Comparison of ENCODE assay signal across 23 mouse cellular contexts in the genomic region with DNA sequence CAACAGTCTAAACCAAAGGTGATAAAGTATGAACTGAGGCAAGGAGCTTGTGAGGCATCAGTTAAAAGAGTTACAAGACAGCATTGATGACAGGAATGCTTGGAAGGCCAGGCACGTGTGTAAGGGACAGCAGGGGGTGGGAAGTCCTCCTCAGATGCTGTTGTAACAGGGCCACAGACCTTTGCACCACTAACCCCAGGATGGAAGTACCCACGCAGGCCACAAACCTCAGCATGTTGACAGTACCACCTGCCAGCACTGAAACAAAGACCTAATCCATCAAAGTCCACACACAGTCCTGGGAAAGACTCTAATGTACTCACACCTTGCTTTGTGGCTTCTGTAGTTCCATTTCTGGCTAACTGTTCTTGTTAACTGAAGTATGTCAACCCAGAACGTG. TPM values are rescaled to one million over a fixed set of nuclear protein-coding genes. Genes with fewer than 3 reads are reported as not detected.
DNase-seq lines count a peak whose midpoint lies in the region; ATAC-seq and TF ChIP-seq lines count a peak whose summit lies in the region.
"Had no signal": no experiment of that assay in that cellular context is flagged by ENCODE, and none has a peak within 500 bp of the region (broad histone marks: within the 10 kb centered on the region; RNA-seq: fewer than 3 reads in every experiment).

No protein-coding gene starts in this region.

- 11% methylated on average over 3 of the region's 3 CpGs for WGBS in liver, adult 2 months
- WGBS in liver, embryonic 12.5 days (ENCODE audit: insufficient replicate concordance), result 36% methylated on average over 3 of the region's 3 CpGs
- WGBS in neural tube, embryonic 15.5 days, result 36% methylated on average over 3 of the region's 3 CpGs

- no peak for TF ChIP-seq CTCF in liver, adult 2 months (IDR thresholded peaks at IDR 0.05; ENCODE audit: low read depth, low read length)

- H3K4me1 ChIP-seq in liver, adult 2 months (ENCODE audit: control insufficient read depth, insufficient read depth, low read length), result peaks cover 3% of the 10 kb centered on the region; the same call in 1 of the 2 replicates
- peaks cover 5% of the 10 kb centered on the region; the same call in 1 of the 2 replicates for H3K4me1 ChIP-seq in liver, embryonic 12.5 days
- peaks cover 16% of the 10 kb centered on the region; the same call in 1 of the 2 replicates for H3K4me1 ChIP-seq in neural tube, embryonic 15.5 days

- H3K4me3 ChIP-seq in liver, adult 2 months (ENCODE audit: insufficient read depth, low read depth, low read length), result no peak overlapping the region
- no peak overlapping the region for H3K4me3 ChIP-seq in liver, embryonic 12.5 days
- H3K4me3 ChIP-seq in neural tube, embryonic 15.5 days (replicated peaks), result no peak overlapping the region
- H3K4me3 ChIP-seq: embryonic facial prominence, embryonic 10.5 days; embryonic facial prominence, embryonic 13.5 days; gastrocnemius, adult 2 months; heart, embryonic 10.5 days; hindbrain, embryonic 13.5 days had no signal

- no peak overlapping the region for H3K9ac ChIP-seq in liver, adult 2 months (ENCODE audit: low read depth, low read length)
- H3K9ac ChIP-seq in liver, embryonic 12.5 days, result no peak overlapping the region
- H3K9ac ChIP-seq in neural tube, embryonic 15.5 days (replicated peaks), result no peak overlapping the region
- H3K9ac ChIP-seq: embryonic facial prominence, embryonic 13.5 days; forebrain, postnatal 0 days; hindbrain, embryonic 13.5 days had no signal

- H3K27ac ChIP-seq in liver, adult 2 months (replicated peaks; ENCODE audit: insufficient read depth, low read depth, low read length), result no peak overlapping the region
- no peak overlapping the region for H3K27ac ChIP-seq in liver, embryonic 12.5 days
- 0 out of 2 replicates have a peak overlapping the region, but pooled peaks have one; percentile 34 for H3K27ac ChIP-seq in neural tube, embryonic 15.5 days (replicated peaks)
- H3K27ac ChIP-seq: embryonic facial prominence, embryonic 10.5 days; embryonic facial prominence, embryonic 13.5 days; gastrocnemius, adult 2 months; hindbrain, embryonic 13.5 days had no signal

- H3K9me3 ChIP-seq in liver, embryonic 12.5 days (replicated peaks), result no peaks in the 10 kb centered on the region
- no peaks in the 10 kb centered on the region for H3K9me3 ChIP-seq in neural tube, embryonic 15.5 days (replicated peaks)
- H3K9me3 ChIP-seq: embryonic facial prominence, embryonic 10.5 days; embryonic facial prominence, embryonic 13.5 days; heart, embryonic 10.5 days; hindbrain, embryonic 13.5 days had no signal

- no peaks in the 10 kb centered on the region for H3K36me3 ChIP-seq in liver, adult 2 months (ENCODE audit: control insufficient read depth, insufficient read depth, low read length)
- no peaks in the 10 kb centered on the region for H3K36me3 ChIP-seq in liver, embryonic 12.5 days
- no peaks in the 10 kb centered on the region for H3K36me3 ChIP-seq in neural tube, embryonic 15.5 days
- H3K36me3 ChIP-seq: embryonic facial prominence, embryonic 10.5 days; embryonic facial prominence, embryonic 13.5 days; heart, embryonic 10.5 days; hindbrain, embryonic 13.5 days had no signal

- H3K27me3 ChIP-seq in liver, adult 2 months (ENCODE audit: control insufficient read depth, insufficient read depth, low read length), result no peaks in the 10 kb centered on the region
- H3K27me3 ChIP-seq in liver, embryonic 12.5 days (replicated peaks), result no peaks in the 10 kb centered on the region
- H3K27me3 ChIP-seq in neural tube, embryonic 15.5 days (replicated peaks), result no peaks in the 10 kb centered on the region
- H3K27me3 ChIP-seq: embryonic facial prominence, embryonic 13.5 days; hindbrain, embryonic 13.5 days had no signal

- no peak for ATAC-seq in liver, embryonic 12.5 days
- no peak for ATAC-seq in neural tube, embryonic 15.5 days (ENCODE audit: low FRiP score)
- ATAC-seq in granulocyte monocyte progenitor cell, adult 5-6 weeks (replicated peaks; ENCODE audit: poor library complexity, severe bottlenecking), result peak; percentile 56
- ATAC-seq: forebrain, embryonic 14.5 days; forebrain, postnatal 0 days; hindbrain, embryonic 16.5 days had no signal

- no peak overlapping the region for H3K4me2 ChIP-seq in liver, embryonic 12.5 days
- no peak overlapping the region for H3K4me2 ChIP-seq in neural tube, embryonic 15.5 days
- H3K4me2 ChIP-seq: embryonic facial prominence, embryonic 13.5 days; hindbrain, embryonic 13.5 days had no signal

- H3K79me2 ChIP-seq in liver, adult 2 months (ENCODE audit: control insufficient read depth, insufficient read depth, low read length), result no peaks in the 10 kb centered on the region

- TF ChIP-seq POLR2A in liver, adult 2 months (IDR thresholded peaks at IDR 0.05; ENCODE audit: extremely low read depth, insufficient read depth, low read length), result no peak

- DNase-seq in liver, adult 2 months (ENCODE audit: extremely low read depth, low read depth, low spot score), result peak; percentile 69
- no peak for DNase-seq in neural tube, embryonic 10.5 days (ENCODE audit: extremely low spot score, low spot score)
- no peak for DNase-seq in thymus, postnatal 25 days
- no peak for DNase-seq in right cerebral cortex, postnatal 14 days
- DNase-seq: adrenal gland, adult 2 months; adrenal gland, postnatal 14 days; cerebellum, adult 11 months; cerebellum, adult 2 months; cerebellum, adult 9-11 months; cerebellum, postnatal 25 days; forebrain, postnatal 0 days; gastrocnemius, adult 2 months; gastrocnemius, postnatal 14 days; heart, adult 18-20 months had no signal

RNA-seq across cellular contexts. Expression of gene Gsn, which starts 22.3 kb away (rescaled TPM):
- total RNA-seq in liver, adult 2 months (2014; rRNA removed), result 16.9 and 22.8 TPM in 2 replicates
- 20.9 and 22.5 TPM in 2 replicates for polyA plus RNA-seq in liver, adult 2 months (2012; rRNA removed)
- 76.8 and 80.4 TPM in 2 replicates for polyA plus RNA-seq in liver, embryonic 12.5 days (2016; fragmentation: Nextera tagmentation; extraction: Ambion mirVana)
- polyA plus RNA-seq in neural tube, embryonic 15.5 days (2015; fragmentation: Nextera tagmentation; extraction: Ambion mirVana), result 38.4 and 59.2 TPM in 2 replicates
- total RNA-seq in granulocyte monocyte progenitor cell, adult 5-6 weeks (2014; fragmentation: Nextera tagmentation), result 3.7 and 7.8 TPM in 2 replicates
- 8.4 and 10.0 TPM in 2 replicates for total RNA-seq in granulocyte monocyte progenitor cell, adult 5-6 weeks (2017)

RNA-seq across cellular contexts. Expression of gene Rab14, which starts 33.0 kb away (rescaled TPM):
- total RNA-seq in liver, adult 2 months (2014; rRNA removed), result 109 and 112 TPM in 2 replicates
- 246 and 305 TPM in 2 replicates for polyA plus RNA-seq in liver, adult 2 months (2012; rRNA removed)
- polyA plus RNA-seq in liver, embryonic 12.5 days (2016; fragmentation: Nextera tagmentation; extraction: Ambion mirVana), result 141 and 143 TPM in 2 replicates
- 421 and 449 TPM in 2 replicates for polyA plus RNA-seq in neural tube, embryonic 15.5 days (2015; fragmentation: Nextera tagmentation; extraction: Ambion mirVana)
- total RNA-seq in granulocyte monocyte progenitor cell, adult 5-6 weeks (2014; fragmentation: Nextera tagmentation), result 102 and 118 TPM in 2 replicates
- total RNA-seq in granulocyte monocyte progenitor cell, adult 5-6 weeks (2017), result 102 and 136 TPM in 2 replicates
